Mouse (Mus musculus): Measurements from ENCODE around the gene Scrn2. TPM values are rescaled to one million over a fixed set of nuclear protein-coding genes. Genes with fewer than 3 reads are reported as not detected.

Gene Scrn2
- polyA plus RNA-seq (2012; rRNA removed), result 8.9 and 9.4 TPM in 2 replicates

- no peaks in the 10 kb centered on the region for H3K36me3 ChIP-seq (ENCODE audit: control insufficient read depth, insufficient read depth, low read length)
- H3K4me1 ChIP-seq (ENCODE audit: control insufficient read depth, insufficient read depth, low read length), result peaks cover 19% of the 10 kb centered on the region
- TF ChIP-seq POLR2A (IDR thresholded peaks at IDR 0.05; ENCODE audit: control insufficient read depth, low read depth, low read length) (no peak; the same call in 1 of the 2 replicates), CTCF (IDR thresholded peaks at IDR 0.05; ENCODE audit: control insufficient read depth, insufficient read depth, insufficient replicate concordance, low read depth, low read length) (peak; percentile 85)
- H3K27me3 ChIP-seq (ENCODE audit: control insufficient read depth, insufficient read depth, low read length), result no peaks in the 10 kb centered on the region
- peak within 1 kb of the TSS; percentile 58 for H3K27ac ChIP-seq (ENCODE audit: control insufficient read depth, insufficient read depth, low read depth, low read length)
- H3K4me3 ChIP-seq (ENCODE audit: control insufficient read depth, low read depth, low read length), result peak within 1 kb of the TSS; percentile 81
Observed at GRCm38 (mm10) chr11:97029686-97030417, at the start of gene Scrn2. TSS of gene Scrn2 (plus strand) at chr11:97029938.

GRCm38 (mm10) chr11:96980021-96980420, 49.7 kb upstream of the Scrn2 start:
- no peaks in the 10 kb centered on the region for H3K36me3 ChIP-seq (ENCODE audit: control insufficient read depth, insufficient read depth, low read length)
- H3K4me1 ChIP-seq (ENCODE audit: control insufficient read depth, insufficient read depth, low read length), result peaks cover 41% of the 10 kb centered on the region
- no peak for TF ChIP-seq POLR2A (IDR thresholded peaks at IDR 0.05; ENCODE audit: control insufficient read depth, low read depth, low read length)
- no peak for TF ChIP-seq CTCF (IDR thresholded peaks at IDR 0.05; ENCODE audit: control insufficient read depth, insufficient read depth, insufficient replicate concordance, low read depth, low read length)
- no peaks in the 10 kb centered on the region for H3K27me3 ChIP-seq (ENCODE audit: control insufficient read depth, insufficient read depth, low read length)
- H3K4me3 ChIP-seq (ENCODE audit: control insufficient read depth, low read depth, low read length), result peak overlapping the region; percentile 67
- H3K27ac ChIP-seq (ENCODE audit: control insufficient read depth, insufficient read depth, low read depth, low read length), result 0 out of 2 replicates have a peak overlapping the region, but pooled peaks have one; percentile 27

DNA sequence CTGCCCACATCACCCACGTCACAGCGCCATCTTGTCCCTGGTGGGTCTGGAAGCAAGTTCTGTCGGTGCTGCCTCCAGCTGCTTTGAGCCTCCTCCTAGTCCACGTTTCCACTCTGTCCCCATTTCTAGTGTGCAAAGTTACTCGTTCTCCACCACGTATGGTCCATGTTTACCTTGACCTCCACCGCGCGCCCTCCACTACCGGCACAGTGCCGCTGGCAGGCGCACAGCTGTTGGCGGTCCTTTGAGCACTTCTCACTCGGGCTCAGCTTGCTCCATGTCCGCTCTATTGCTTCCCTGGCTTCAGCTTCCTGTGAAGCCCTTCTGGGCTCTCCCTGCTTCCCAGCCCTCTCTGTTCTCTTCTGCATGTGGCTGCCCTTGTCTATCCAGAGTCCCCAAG, 48.3 kb upstream of the Scrn2 start:
- Histone ChIP-seq H3K4me3 (ENCODE audit: control insufficient read depth, low read depth, low read length) (peak overlapping the region; percentile 66), H3K27me3 (ENCODE audit: control insufficient read depth, insufficient read depth, low read length) (no peaks in the 10 kb centered on the region), H3K36me3 (ENCODE audit: control insufficient read depth, insufficient read depth, low read length) (no peaks in the 10 kb centered on the region), H3K27ac (ENCODE audit: control insufficient read depth, insufficient read depth, low read depth, low read length) (peak overlapping the region; percentile 89; the same call in 1 of the 2 replicates), H3K4me1 (ENCODE audit: control insufficient read depth, insufficient read depth, low read length) (peaks cover 39% of the 10 kb centered on the region)
- no peak for TF ChIP-seq CTCF (IDR thresholded peaks at IDR 0.05; ENCODE audit: control insufficient read depth, insufficient read depth, insufficient replicate concordance, low read depth, low read length)
- no peak for TF ChIP-seq POLR2A (IDR thresholded peaks at IDR 0.05; ENCODE audit: control insufficient read depth, low read depth, low read length)

DNA sequence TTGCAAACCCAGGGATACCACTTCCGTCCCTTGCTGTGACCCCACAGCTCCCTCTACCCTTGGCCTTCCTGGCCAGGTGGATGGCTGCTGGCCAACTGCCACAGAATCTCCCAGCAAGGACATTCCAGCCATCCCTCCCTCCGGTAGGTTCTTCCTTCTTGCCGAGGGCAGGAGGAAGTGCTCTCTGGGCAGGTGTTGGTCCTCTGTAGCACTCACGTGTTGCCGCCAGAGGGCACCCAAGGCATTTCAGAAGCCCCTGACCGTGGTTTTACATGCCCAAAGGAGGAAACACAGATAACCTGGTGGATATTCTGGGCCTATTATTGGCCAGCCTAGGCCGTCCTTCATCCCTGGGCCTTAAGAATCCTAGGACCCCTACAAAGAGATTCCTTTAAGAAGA, 47.4 kb upstream of the Scrn2 start:
- Histone ChIP-seq H3K4me3 (ENCODE audit: control insufficient read depth, low read depth, low read length) (peak overlapping the region; percentile 66), H3K27ac (ENCODE audit: control insufficient read depth, insufficient read depth, low read depth, low read length) (peak overlapping the region; percentile 89), H3K27me3 (ENCODE audit: control insufficient read depth, insufficient read depth, low read length) (no peaks in the 10 kb centered on the region), H3K36me3 (ENCODE audit: control insufficient read depth, insufficient read depth, low read length) (no peaks in the 10 kb centered on the region), H3K4me1 (ENCODE audit: control insufficient read depth, insufficient read depth, low read length) (peaks cover 44% of the 10 kb centered on the region)
- peak; percentile 62; the same call in 1 of the 2 replicates for TF ChIP-seq CTCF (IDR thresholded peaks at IDR 0.05; ENCODE audit: control insufficient read depth, insufficient read depth, insufficient replicate concordance, low read depth, low read length)
- TF ChIP-seq POLR2A (IDR thresholded peaks at IDR 0.05; ENCODE audit: control insufficient read depth, low read depth, low read length), result peak; percentile 82; the same call in 1 of the 2 replicates

DNA sequence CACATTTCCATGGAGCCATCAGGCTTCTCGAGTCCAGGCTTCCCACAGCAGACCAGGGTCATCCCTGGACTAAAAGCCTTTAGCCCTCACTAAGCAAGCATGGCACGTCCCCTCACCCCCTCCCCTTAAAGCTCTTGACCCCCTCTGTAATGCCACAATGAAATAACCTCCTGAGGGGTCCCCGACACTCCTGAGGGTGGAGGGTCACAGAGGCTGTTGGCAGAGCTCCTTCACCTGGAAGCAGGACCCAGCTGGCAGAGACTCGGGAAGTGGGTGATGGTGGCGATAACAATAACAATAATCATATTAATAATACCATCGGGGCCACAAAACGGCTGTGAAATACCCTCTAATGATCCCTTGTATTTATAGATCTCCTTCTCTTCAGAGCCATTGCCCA, 46.9 kb upstream of the Scrn2 start, which contains the start of gene Sp2:
TSS of gene Sp2 (minus strand) at position 101 of the 400 bp plus-strand sequence.
- peak within 1 kb of the TSS; percentile 66 for H3K4me3 ChIP-seq (ENCODE audit: control insufficient read depth, low read depth, low read length)

GRCm38 (mm10) chr11:96984903-96985302, 44.8 kb upstream of the Scrn2 start:
- Histone ChIP-seq H3K4me1 (ENCODE audit: control insufficient read depth, insufficient read depth, low read length) (peaks cover 41% of the 10 kb centered on the region), H3K27me3 (ENCODE audit: control insufficient read depth, insufficient read depth, low read length) (no peaks in the 10 kb centered on the region), H3K36me3 (ENCODE audit: control insufficient read depth, insufficient read depth, low read length) (no peaks in the 10 kb centered on the region), H3K27ac (ENCODE audit: control insufficient read depth, insufficient read depth, low read depth, low read length) (no peak overlapping the region), H3K4me3 (ENCODE audit: control insufficient read depth, low read depth, low read length) (no peak overlapping the region)
- TF ChIP-seq POLR2A (IDR thresholded peaks at IDR 0.05; ENCODE audit: control insufficient read depth, low read depth, low read length), result no peak
- no peak for TF ChIP-seq CTCF (IDR thresholded peaks at IDR 0.05; ENCODE audit: control insufficient read depth, insufficient read depth, insufficient replicate concordance, low read depth, low read length)

More for the DNA sequence above, 46.9 kb upstream of the Scrn2 start, which contains the start of gene Sp2:
- Histone ChIP-seq H3K27me3 (ENCODE audit: control insufficient read depth, insufficient read depth, low read length) (no peaks in the 10 kb centered on the region), H3K36me3 (ENCODE audit: control insufficient read depth, insufficient read depth, low read length) (no peaks in the 10 kb centered on the region), H3K27ac (ENCODE audit: control insufficient read depth, insufficient read depth, low read depth, low read length) (peak within 1 kb of the TSS; percentile 89), H3K4me1 (ENCODE audit: control insufficient read depth, insufficient read depth, low read length) (peaks cover 48% of the 10 kb centered on the region)
- TF ChIP-seq POLR2A (IDR thresholded peaks at IDR 0.05; ENCODE audit: control insufficient read depth, low read depth, low read length) (no peak), CTCF (IDR thresholded peaks at IDR 0.05; ENCODE audit: control insufficient read depth, insufficient read depth, insufficient replicate concordance, low read depth, low read length) (no peak)

DNA sequence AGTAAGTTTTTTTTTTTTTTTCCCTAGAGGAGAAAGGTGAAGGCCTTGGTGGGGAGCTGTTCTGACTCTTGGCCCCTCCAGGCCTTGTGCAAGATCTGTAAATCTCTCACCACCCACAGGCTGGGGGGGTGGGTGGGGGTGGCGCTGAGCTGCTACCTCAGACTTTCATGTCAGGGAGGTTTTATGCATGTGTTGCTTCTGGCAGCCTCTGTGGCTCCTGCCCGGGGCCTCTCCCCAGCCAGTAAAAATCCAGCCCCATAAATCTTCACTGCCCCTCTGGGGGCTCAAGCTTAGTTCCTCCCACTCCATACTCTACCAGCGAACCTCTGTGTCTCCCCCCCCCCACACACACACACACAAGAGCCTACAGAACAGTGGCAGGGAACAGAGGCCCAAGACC, 43.3 kb upstream of the Scrn2 start:
- Histone ChIP-seq H3K36me3 (ENCODE audit: control insufficient read depth, insufficient read depth, low read length) (no peaks in the 10 kb centered on the region), H3K4me3 (ENCODE audit: control insufficient read depth, low read depth, low read length) (no peak overlapping the region), H3K4me1 (ENCODE audit: control insufficient read depth, insufficient read depth, low read length) (peaks cover 37% of the 10 kb centered on the region), H3K27me3 (ENCODE audit: control insufficient read depth, insufficient read depth, low read length) (no peaks in the 10 kb centered on the region), H3K27ac (ENCODE audit: control insufficient read depth, insufficient read depth, low read depth, low read length) (no peak overlapping the region)
- no peak for TF ChIP-seq POLR2A (IDR thresholded peaks at IDR 0.05; ENCODE audit: control insufficient read depth, low read depth, low read length)
- no peak for TF ChIP-seq CTCF (IDR thresholded peaks at IDR 0.05; ENCODE audit: control insufficient read depth, insufficient read depth, insufficient replicate concordance, low read depth, low read length)
